Mouse (Mus musculus) cerebellum, postnatal 4 days (tissue): ENCODE measurements at regions not wholly inside any gene's neighbourhood (a gene's known extent, or its start where the extent isn't known, plus 50 kb on each side); places are given as distances from the start of the nearest gene placed in this dataset.
A peak's percentile ranks its signal among the peaks of the same experiment; 100 is the strongest.

Experiments used
- DNase-seq, 2 experiments: peaks; one replicate each; pipeline ENCODE4 v3.0.0; 2022; ENCODE audit warnings: low spot score in 2 of 2, mixed read lengths in 1 of 2

- DNase-seq, result no peak
These were observed 113.0 kb upstream of the Nxt1 start for GRCm38 (mm10) chr2:148559376-148559775.

DNA sequence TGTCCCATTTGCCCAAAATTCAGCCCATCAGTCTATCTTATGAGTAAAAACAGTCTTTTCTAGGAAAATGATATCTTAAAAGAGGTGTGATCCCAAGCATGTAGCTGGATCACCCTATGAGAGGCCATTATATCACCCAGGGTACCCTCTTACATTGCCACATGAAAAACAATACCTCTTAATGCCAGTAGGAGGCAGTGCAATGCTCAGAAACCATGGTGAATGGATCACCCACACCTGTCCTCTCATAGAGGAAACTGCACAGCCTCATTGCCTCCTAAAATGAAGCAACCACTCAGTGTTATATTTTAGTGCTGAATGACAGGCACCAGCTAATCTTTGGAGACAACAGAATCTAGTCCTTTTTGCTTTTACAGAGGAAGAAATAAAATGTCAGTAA lies 114.0 kb upstream of the Nxt1 start:
- no peak for DNase-seq

DNA sequence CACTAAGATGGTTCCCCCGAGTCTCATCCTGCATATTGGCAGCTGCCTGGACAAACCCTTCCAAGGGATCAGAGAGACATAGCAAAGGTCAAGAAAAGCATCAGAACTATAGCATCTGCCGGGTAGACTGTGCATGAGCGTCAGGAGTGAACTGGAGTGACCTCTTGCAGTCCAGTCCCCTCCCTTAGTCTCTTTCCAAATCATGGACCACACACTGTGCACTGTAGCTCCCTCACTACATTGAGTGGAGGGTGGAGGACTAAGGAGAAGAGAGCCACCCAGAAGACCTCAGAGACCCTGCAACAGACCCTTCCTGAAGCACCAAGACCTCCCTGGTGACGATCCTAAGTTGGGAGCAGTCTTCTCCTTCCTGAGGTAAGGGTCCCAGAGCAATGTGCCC lies 107.8 kb upstream of the Cd93 start:
- no peak for DNase-seq

- no peak for DNase-seq
These were observed 106.3 kb upstream of the Cd93 start for GRCm38 (mm10) chr2:148549618-148550017.

DNA sequence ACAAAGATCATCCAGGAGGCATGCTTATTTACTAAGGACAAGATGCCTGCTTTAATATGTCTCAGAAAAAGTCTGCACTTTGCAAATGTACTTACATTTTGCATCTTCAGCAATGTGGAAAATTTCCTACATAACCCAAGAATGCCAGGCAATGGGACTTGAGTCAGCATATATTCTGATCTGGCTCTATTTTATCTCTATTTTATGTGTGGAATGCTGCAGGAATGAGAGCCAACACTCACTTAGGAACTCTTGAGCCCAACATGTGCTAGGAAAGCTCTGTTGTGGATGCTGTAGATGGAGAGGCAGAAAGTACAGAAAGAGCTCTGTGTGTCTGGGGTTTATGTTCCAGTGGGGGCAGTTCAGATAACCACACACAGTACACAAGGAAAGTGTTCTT lies 99.0 kb upstream of the Cd93 start:
- DNase-seq, result no peak

DNA sequence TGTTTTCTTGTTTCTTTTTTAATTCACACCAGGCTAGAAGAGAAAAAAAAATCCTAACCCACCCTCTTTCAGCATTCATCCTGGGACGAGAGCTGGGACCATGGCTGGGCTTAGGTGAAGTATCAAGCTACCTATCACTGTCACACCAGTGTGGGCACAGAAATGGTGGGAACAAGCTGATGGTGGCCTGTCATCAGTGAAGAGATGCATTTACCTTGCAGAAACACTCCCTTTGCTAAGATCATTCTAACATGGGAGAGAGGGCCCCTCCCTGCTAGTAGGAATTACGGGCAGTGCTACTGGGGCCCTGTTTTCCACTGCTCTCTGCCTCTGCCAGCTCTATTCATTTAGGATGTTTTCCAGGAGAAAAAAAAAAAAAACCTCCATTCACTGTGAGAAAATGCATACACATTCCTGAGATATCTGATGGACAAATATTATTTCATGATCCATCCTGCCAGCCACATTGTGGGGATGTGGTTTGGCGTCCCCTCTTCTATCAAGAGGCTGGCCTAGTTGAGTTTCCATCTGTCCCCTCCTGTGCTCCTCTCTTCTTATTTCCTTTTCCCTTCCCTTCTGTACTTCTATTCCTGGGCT lies 94.6 kb upstream of the Cd93 start:
- DNase-seq, result no peak

- no peak for DNase-seq
These were observed 93.9 kb upstream of the Cd93 start for GRCm38 (mm10) chr2:148537251-148537650.

GRCm38 (mm10) chr2:148536608-148537007 lies 93.2 kb upstream of the Cd93 start:
- no peak for DNase-seq

- peak in 1 of 2 experiments; percentile 18 for DNase-seq
These were observed 92.3 kb upstream of the Cd93 start for GRCm38 (mm10) chr2:148535562-148536180.

- no peak for DNase-seq
These were observed 88.7 kb upstream of the Cd93 start for GRCm38 (mm10) chr2:148532051-148532450.

GRCm38 (mm10) chr2:148530546-148530945 lies 87.2 kb upstream of the Cd93 start:
- DNase-seq, result no peak

- no peak for DNase-seq
These were observed 86.5 kb upstream of the Cd93 start for GRCm38 (mm10) chr2:148529900-148530299.

- DNase-seq, result no peak
These were observed 84.4 kb upstream of the Cd93 start for GRCm38 (mm10) chr2:148527755-148528154.

GRCm38 (mm10) chr2:148525496-148525895 lies 82.1 kb upstream of the Cd93 start:
- no peak for DNase-seq

DNA sequence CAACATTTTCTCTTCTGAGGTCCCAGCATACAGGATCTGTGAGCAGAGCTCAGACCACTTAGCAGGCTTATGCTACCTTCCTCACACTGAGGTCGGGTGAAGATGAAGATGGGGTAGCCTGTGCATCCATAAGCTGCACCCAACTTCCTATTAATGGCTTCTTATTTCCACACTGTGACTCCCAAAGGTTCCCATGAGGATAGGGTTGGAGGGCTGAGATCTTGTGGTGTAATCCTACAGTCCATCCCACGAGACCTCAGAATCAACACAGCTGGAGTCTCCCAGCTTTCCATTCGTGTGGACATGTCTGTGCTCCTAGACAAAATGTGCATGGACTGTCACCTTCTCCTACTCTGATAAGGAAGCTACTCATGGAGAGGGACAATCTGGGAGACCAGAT lies 80.0 kb upstream of the Cd93 start:
- DNase-seq, result no peak

DNA sequence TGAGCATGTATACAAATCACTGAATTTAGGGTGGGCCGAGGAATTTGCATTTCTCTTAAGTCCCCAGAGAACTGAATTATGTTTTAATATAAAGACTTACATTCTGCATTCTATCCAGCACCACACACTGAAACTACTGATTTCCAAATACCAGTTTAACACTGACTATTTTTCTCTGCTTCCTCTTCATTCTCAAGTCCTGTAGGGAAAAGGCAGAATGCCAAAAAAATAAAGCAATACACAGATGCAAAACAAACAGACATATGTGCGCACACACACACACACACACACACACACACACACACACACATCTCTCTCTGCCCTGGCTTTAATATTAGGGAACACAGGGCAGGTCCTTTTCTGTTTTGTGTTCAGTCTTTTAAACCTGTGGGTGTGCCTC lies 79.6 kb upstream of the Cd93 start:
- no peak for DNase-seq

DNA sequence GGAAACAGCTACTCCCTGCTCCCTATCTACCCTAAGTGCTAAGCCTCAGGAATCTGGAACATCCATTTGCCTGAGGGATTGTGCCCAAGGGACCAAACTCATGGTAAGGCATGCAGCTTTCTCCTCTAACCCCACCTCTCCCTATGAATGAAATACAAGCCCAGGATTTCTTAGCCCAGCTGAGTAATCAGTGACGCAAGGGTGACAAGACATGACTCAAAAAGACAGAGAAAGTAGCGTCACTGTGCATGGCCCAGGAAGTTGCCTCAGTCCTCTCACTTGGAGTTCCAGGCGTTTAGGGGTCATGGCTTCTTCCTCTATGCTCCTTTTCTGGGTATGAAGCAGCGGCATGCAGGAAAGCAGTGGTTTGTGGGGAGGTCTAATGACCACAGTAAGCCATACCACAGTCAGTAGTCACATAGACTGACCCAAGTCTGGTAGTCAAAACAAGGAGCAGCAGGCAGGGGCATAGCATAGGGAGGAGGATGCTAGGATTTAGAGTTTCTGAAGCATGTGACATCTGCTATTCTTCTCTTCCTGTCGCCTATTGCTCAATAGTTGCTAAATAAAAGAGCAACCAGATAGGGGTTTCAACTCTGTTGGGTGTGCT lies 78.7 kb upstream of the Cd93 start:
- no peak for DNase-seq

GRCm38 (mm10) chr2:148520291-148520690 lies 76.9 kb upstream of the Cd93 start:
- DNase-seq, result no peak

GRCm38 (mm10) chr2:148519689-148520290 lies 76.4 kb upstream of the Cd93 start:
- no peak for DNase-seq

GRCm38 (mm10) chr2:148517906-148518305 lies 74.5 kb upstream of the Cd93 start:
- DNase-seq, result no peak

GRCm38 (mm10) chr2:148510008-148510681 lies 66.8 kb upstream of the Cd93 start:
- no peak for DNase-seq

GRCm38 (mm10) chr2:148509357-148509756 lies 66.0 kb upstream of the Cd93 start:
- DNase-seq, result no peak
